Mouse (Mus musculus) heart, adult 2 months (tissue): ENCODE data around the gene Naaladl2. TPM values are rescaled to one million over a fixed set of nuclear protein-coding genes. Genes with fewer than 3 reads are reported as not detected.

ENCODE experiments used
- DNase-seq, 2 experiments: peaks; one replicate each; pipeline ENCODE4 v3.0.0; 2021
- H3K27ac ChIP-seq: fragments of 200-600 bp; 2 replicates; pipeline ENCODE4 v1.8.1; 2022
- H3K27me3 ChIP-seq: fragments of 200-500 bp; 2 replicates; pipeline ENCODE4 v1.6.1; 2012; ENCODE audit warnings: mild to moderate bottlenecking, low read length, inconsistent platforms, mixed read lengths; ENCODE audit not compliant: control insufficient read depth, insufficient read depth
- H3K36me3 ChIP-seq: fragments of 200-500 bp; 2 replicates; pipeline ENCODE4 v1.6.1; 2012; ENCODE audit warnings: low read length, inconsistent platforms; ENCODE audit not compliant: control insufficient read depth, insufficient read depth
- H3K4me1 ChIP-seq: fragments of 200-500 bp; 2 replicates; pipeline ENCODE4 v1.6.1; 2011; ENCODE audit warnings: low read length; ENCODE audit not compliant: control insufficient read depth, insufficient read depth
- H3K4me3 ChIP-seq: fragments of 200-600 bp; 2 replicates; pipeline ENCODE4 v1.8.1; 2022
- H3K79me2 ChIP-seq: fragments of 200-500 bp; replicated peaks from 2 replicates; pipeline ENCODE4 v1.6.1; 2012; ENCODE audit warnings: mild to moderate bottlenecking, inconsistent platforms, low read length, moderate library complexity, mixed read lengths; ENCODE audit not compliant: control insufficient read depth, insufficient read depth
- H3K9ac ChIP-seq: fragments of 200-500 bp; 2 replicates; pipeline ENCODE4 v1.6.1; 2012; ENCODE audit warnings: low read depth, mild to moderate bottlenecking, control low read depth, inconsistent platforms, low read length, mixed read lengths
- CTCF ChIP-seq: fragments of 200-600 bp; IDR thresholded peaks from 2 replicates; pipeline ENCODE4 v1.8.1; 2022; ENCODE audit warnings: antibody characterized with exemption, mild to moderate bottlenecking, moderate library complexity
- EP300 ChIP-seq: fragments of 200-500 bp; IDR thresholded peaks from 2 replicates; pipeline ENCODE4 v1.6.1; 2011; ENCODE audit warnings: low read depth, low read length, control low read depth; ENCODE audit not compliant: insufficient read depth
- POLR2A ChIP-seq: fragments of 200-500 bp; IDR thresholded peaks from 2 replicates; pipeline ENCODE4 v1.6.1; 2011; ENCODE audit warnings: mild to moderate bottlenecking, low read depth, low read length, control low read depth; ENCODE audit not compliant: insufficient read depth
- WGBS: fragments of 180-500 bp; shearing (Covaris S2); methylation state at CpG from one replicate; pipeline ENCODE4 v1.1.7; 2018; 5-methylcytosine and 5-hydroxymethylcytosine counted together
- intact Hi-C: fragments of 180-260 bp; cut with DNase I; formaldehyde crosslinking; loops from one replicate; pipeline ENCODE4 v1.15.1; 2025
- polyA plus RNA-seq: library from polyadenylated mRNA; depleted of rRNA; stranded (reverse); fragments of >200 nt; gene quantifications from 2 replicates; pipeline ENCODE4 v1.2.3, GENCODE M21; 2012
- total RNA-seq, 2 experiments: library from RNA; stranded (reverse); gene quantifications; 2 replicates each; pipeline ENCODE4 v1.2.3; 2021

Gene Naaladl2
- total and polyA plus RNA-seq, 3 experiments: 0.10 to 0.45 (median 0.23) TPM

- Histone ChIP-seq H3K4me3 (no peak overlapping the region), H3K27ac (no peak overlapping the region), H3K9ac (no peak overlapping the region), H3K4me1 (no peaks in the 10 kb centered on the region), H3K27me3 (no peaks in the 10 kb centered on the region), H3K36me3 (no peaks in the 10 kb centered on the region), H3K79me2 (no peaks in the 10 kb centered on the region)
- WGBS: 84% methylated on average over 3 of the region's 3 CpGs
- no peak for TF ChIP-seq EP300
- TF ChIP-seq CTCF: no peak
- no peak for TF ChIP-seq POLR2A
- no peak for DNase-seq
- intact Hi-C loops: no loop called here
Measured at GRCm38 (mm10) chr3:24533775-24534458, 610.1 kb downstream of the Naaladl2 start.

GRCm38 (mm10) chr3:24514918-24515317 is 629.1 kb downstream of the Naaladl2 start:
- Histone ChIP-seq H3K27me3 (no peaks in the 10 kb centered on the region), H3K36me3 (no peaks in the 10 kb centered on the region), H3K4me1 (no peaks in the 10 kb centered on the region), H3K4me3 (no peak overlapping the region), H3K9ac (no peak overlapping the region), H3K79me2 (no peaks in the 10 kb centered on the region), H3K27ac (no peak overlapping the region)
- no peak for DNase-seq
- intact Hi-C loops: no loop called here
- no peak for TF ChIP-seq EP300
- TF ChIP-seq POLR2A: no peak
- TF ChIP-seq CTCF: no peak
- WGBS: 18% methylated on average over 1 of the region's 1 CpGs

- no peak overlapping the region for H3K9ac ChIP-seq
- intact Hi-C loops: no loop called here
- no peak for TF ChIP-seq POLR2A
- TF ChIP-seq CTCF: no peak
- TF ChIP-seq EP300: no peak
- no peak overlapping the region for H3K27ac ChIP-seq
- DNase-seq: no peak
- no peaks in the 10 kb centered on the region for H3K79me2 ChIP-seq
- H3K27me3 ChIP-seq: no peaks in the 10 kb centered on the region
- WGBS: 52% methylated on average over 4 of the region's 4 CpGs
- no peaks in the 10 kb centered on the region for H3K4me1 ChIP-seq
- no peaks in the 10 kb centered on the region for H3K36me3 ChIP-seq
- H3K4me3 ChIP-seq: no peak overlapping the region
Measured at GRCm38 (mm10) chr3:24486456-24487112, 657.5 kb downstream of the Naaladl2 start.

GRCm38 (mm10) chr3:24463941-24464340 is 680.1 kb downstream of the Naaladl2 start:
- WGBS: 76% methylated on average over 4 of the region's 4 CpGs
- Histone ChIP-seq H3K79me2 (no peaks in the 10 kb centered on the region), H3K4me3 (no peak overlapping the region), H3K36me3 (no peaks in the 10 kb centered on the region), H3K27ac (no peak overlapping the region), H3K9ac (no peak overlapping the region), H3K4me1 (no peaks in the 10 kb centered on the region), H3K27me3 (no peaks in the 10 kb centered on the region)
- intact Hi-C loops: no loop called here
- no peak for TF ChIP-seq POLR2A
- TF ChIP-seq EP300: no peak
- no peak for TF ChIP-seq CTCF
- DNase-seq: no peak

GRCm38 (mm10) chr3:24440621-24441020 is 703.4 kb downstream of the Naaladl2 start:
- intact Hi-C loops: no loop called here
- no peak overlapping the region for H3K27ac ChIP-seq
- H3K4me3 ChIP-seq: no peak overlapping the region
- H3K4me1 ChIP-seq: no peaks in the 10 kb centered on the region
- TF ChIP-seq CTCF (no peak), POLR2A (no peak), EP300 (no peak)
- H3K9ac ChIP-seq: no peak overlapping the region
- no peak for DNase-seq
- H3K27me3 ChIP-seq: no peaks in the 10 kb centered on the region
- no peaks in the 10 kb centered on the region for H3K79me2 ChIP-seq
- no peaks in the 10 kb centered on the region for H3K36me3 ChIP-seq
- WGBS: 74% methylated on average over 6 of the region's 6 CpGs

GRCm38 (mm10) chr3:24432761-24433160 is 711.3 kb downstream of the Naaladl2 start:
- 61% methylated on average over 3 of the region's 3 CpGs for WGBS
- TF ChIP-seq CTCF (no peak), EP300 (no peak), POLR2A (no peak)
- DNase-seq: no peak
- Histone ChIP-seq H3K36me3 (no peaks in the 10 kb centered on the region), H3K9ac (no peak overlapping the region), H3K27me3 (no peaks in the 10 kb centered on the region), H3K27ac (no peak overlapping the region), H3K79me2 (no peaks in the 10 kb centered on the region), H3K4me3 (no peak overlapping the region), H3K4me1 (no peaks in the 10 kb centered on the region)
- intact Hi-C loops: no loop called here
